1 mouse cellular context compared by ENCODE assay signal in genomic region chr2:30435326-30436155, GRCm38 (mm10).
TF ChIP-seq lines count a peak whose summit lies in the region.

No protein-coding gene starts in this region.

TF ChIP-seq in CH12.LX, 34 proteins besides CTCF, POLR2A, EP300 and RAD21:
- TF ChIP-seq SMC3 (IDR thresholded peaks at IDR 0.05; ENCODE audit: low read depth, low read length) (peak; percentile 92), MXI1 (IDR thresholded peaks at IDR 0.05; ENCODE audit: low read depth, low read length) (no peak), MAX (IDR thresholded peaks at IDR 0.05; ENCODE audit: low read length) (no peak), E2F4 (IDR thresholded peaks at IDR 0.05; ENCODE audit: insufficient replicate concordance, low read depth, low read length) (no peak), USF1 (IDR thresholded peaks at IDR 0.05; ENCODE audit: low read depth, low read length) (no peak), ETS1 (conservative IDR thresholded peaks at IDR 0.05; ENCODE audit: low read depth, low read length) (no peak), GABPA (IDR thresholded peaks at IDR 0.05; ENCODE audit: insufficient replicate concordance, low read depth, low read length) (no peak), NELFE (IDR thresholded peaks at IDR 0.05; ENCODE audit: low read depth, low read length) (no peak), MYC (IDR thresholded peaks at IDR 0.05; ENCODE audit: low read depth, low read length) (no peak), RCOR1 (conservative IDR thresholded peaks at IDR 0.05; ENCODE audit: low read depth, low read length) (no peak), ELF1 (IDR thresholded peaks at IDR 0.05; ENCODE audit: low read depth, low read length) (no peak), IRF4 (IDR thresholded peaks at IDR 0.05; ENCODE audit: low read depth, low read length) (peak; percentile 49; the same call in 1 of the 2 replicates), MAFK (IDR thresholded peaks at IDR 0.05; ENCODE audit: insufficient replicate concordance, low read length) (no peak), MEF2A (IDR thresholded peaks at IDR 0.05; ENCODE audit: borderline replicate concordance, low read depth, low read length) (no peak), NRF1 (IDR thresholded peaks at IDR 0.05; ENCODE audit: low read depth, low read length) (no peak), USF2 (conservative IDR thresholded peaks at IDR 0.05; ENCODE audit: low read depth, low read length) (no peak), SIN3A (IDR thresholded peaks at IDR 0.05; ENCODE audit: low read length) (no peak), ZC3H11A (IDR thresholded peaks at IDR 0.05; ENCODE audit: low read depth, low read length) (peak; percentile 60; the same call in 1 of the 2 replicates), ZKSCAN1 (IDR thresholded peaks at IDR 0.05; ENCODE audit: borderline replicate concordance, low read depth, low read length) (no peak), ZMIZ1 (IDR thresholded peaks at IDR 0.05; ENCODE audit: low read depth, low read length) (no peak), CHD2 (IDR thresholded peaks at IDR 0.05; ENCODE audit: low read length) (no peak)
